Mouse (Mus musculus): ENCODE data around the gene Skap2.

DNA sequence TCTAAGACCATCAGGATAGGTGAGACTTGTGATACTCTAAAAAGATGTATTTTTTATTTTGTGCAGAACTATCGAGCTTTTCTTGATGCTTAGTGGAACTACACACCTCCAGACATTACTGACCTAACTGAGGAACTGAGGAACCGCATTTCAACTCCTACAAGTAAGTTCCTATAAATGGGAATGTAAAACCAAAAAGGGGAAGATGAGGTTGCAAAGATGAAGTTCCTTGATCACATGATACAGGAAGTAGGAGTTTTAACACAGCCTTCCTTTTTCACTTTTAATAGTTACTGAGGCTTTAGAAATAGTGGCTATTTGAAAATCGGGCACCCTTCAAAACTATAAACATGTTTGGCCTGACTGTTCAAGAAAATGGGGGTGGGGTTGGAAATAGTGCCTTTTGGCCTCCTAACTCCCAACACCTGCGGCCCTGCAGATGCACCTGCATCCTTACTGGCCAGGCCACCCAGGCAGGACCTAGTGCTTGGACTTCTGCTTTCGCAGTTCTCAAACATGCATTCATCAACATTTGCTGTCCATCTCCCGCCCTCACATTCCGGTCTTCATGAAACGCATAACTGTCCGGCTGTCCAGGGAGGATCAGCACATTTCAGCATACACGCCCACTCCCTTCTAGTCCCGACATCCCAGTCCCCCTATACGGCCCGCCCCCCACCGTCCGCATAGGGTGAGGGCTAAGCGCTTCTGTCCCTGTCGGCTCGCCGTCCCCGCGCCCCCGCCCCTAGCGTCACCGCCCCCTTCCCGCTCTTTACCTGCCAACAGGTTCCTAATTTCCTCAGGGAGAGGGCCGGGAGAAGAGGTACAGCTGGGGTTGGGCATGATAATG lies 565 bp downstream of the Skap2 start:
- no peak for TF ChIP-seq E2F4 (IDR thresholded peaks at IDR 0.05; ENCODE audit: insufficient read depth)
- no peak for TF ChIP-seq POLR2A (IDR thresholded peaks at IDR 0.05; ENCODE audit: insufficient read length, low read depth)
- TF ChIP-seq MYOD1 (IDR thresholded peaks at IDR 0.05; ENCODE audit: control insufficient read depth in 1 of 3, insufficient read length in 2 of 3, low read depth in 2 of 3): peak in 1 of 3 experiments; percentile 35

All from myocyte (in vitro differentiated cells).